Comparison of ENCODE assay signal across 18 mouse cellular contexts in genomic region chr15:18511606-18512005, GRCm38 (mm10).
DNase-seq lines count a peak whose midpoint lies in the region.
"Had no signal": no experiment of that assay in that cellular context is flagged by ENCODE, and none has a peak within 500 bp of the region (broad histone marks: within the 10 kb centered on the region; RNA-seq: fewer than 3 reads in every experiment).

No protein-coding gene starts in this region.

- DNase-seq in frontal cortex, adult 2 months (ENCODE audit: extremely low spot score in 1 of 2, low spot score in 1 of 2): peak; percentile 3 to 30
- no peak for DNase-seq in frontal cortex, postnatal 10 days (ENCODE audit: low spot score in 2 of 2)
- peak; percentile 2 for DNase-seq in left cerebral cortex, adult 11 months (ENCODE audit: low spot score)
- DNase-seq in left cerebral cortex, postnatal 4 days: no peak
- DNase-seq in right cerebral cortex, adult 18-20 months: peak; percentile 2
- DNase-seq in right cerebral cortex, postnatal 14 days: no peak
- DNase-seq in telencephalon, adult 2 months (ENCODE audit: low read depth, low spot score): peak; percentile 33
- DNase-seq in thymus, postnatal 10 days (ENCODE audit: low spot score in 2 of 2): no peak
- DNase-seq: adrenal gland, adult 2 months; adrenal gland, postnatal 14 days; cerebellum, adult 18-20 months; cerebellum, adult 9-10 months; cerebellum, postnatal 14 days; gastrocnemius, postnatal 10 days; gastrocnemius, postnatal 36 days; heart, adult 2 months; heart, postnatal 14 days; heart, postnatal 4 days had no signal

- intact Hi-C loops in left cerebral cortex, postnatal 4 days (cut with DNase I): no loop called here

Comparison
In these comparisons a context has a peak if more than half of its experiments do, and no peak if none do; other contexts are left out.
1. DNase-seq: peak in frontal cortex, adult 2 months (2 of 2), left cerebral cortex, adult 11 months (single experiment), right cerebral cortex, adult 18-20 months (single experiment) and telencephalon, adult 2 months (single experiment); none in frontal cortex, postnatal 10 days (0 of 2), left cerebral cortex, postnatal 4 days (single experiment), right cerebral cortex, postnatal 14 days (single experiment) and thymus, postnatal 10 days (0 of 2).